Mouse (Mus musculus) olfactory bulb, adult 2 months (tissue): Measurements from ENCODE around the gene Syt5.

ENCODE experiments used
- CTCF ChIP-seq: fragments of 200-500 bp; IDR thresholded peaks from 2 replicates; pipeline ENCODE4 v1.5.1; 2012; ENCODE audit warnings: low read depth, mild to moderate bottlenecking, low read length, moderate library complexity; ENCODE audit not compliant: insufficient read depth
- POLR2A ChIP-seq: fragments of 200-500 bp; IDR thresholded peaks from 2 replicates; pipeline ENCODE4 v1.6.1; 2012; ENCODE audit warnings: mild to moderate bottlenecking, low read depth, low read length, moderate library complexity; ENCODE audit not compliant: insufficient read depth

- TF ChIP-seq CTCF (no peak), POLR2A (no peak)
Measured at GRCm38 (mm10) chr7:4516332-4517050, 30.9 kb downstream of the Syt5 start, which contains the start of gene Tnnt1.
